Mouse (Mus musculus) gastrocnemius, adult 2 months (tissue): ENCODE data around the gene Ptbp1. TPM values are rescaled to one million over a fixed set of nuclear protein-coding genes. Genes with fewer than 3 reads are reported as not detected.
A peak's percentile ranks its signal among the peaks of the same experiment; 100 is the strongest.

Experiments
- DNase-seq: peaks from one replicate; pipeline ENCODE4 v3.0.0; 2022
- H3K27ac ChIP-seq: fragments of 200-600 bp; 2 replicates; pipeline ENCODE4 v1.8.1; 2022; ENCODE audit warnings: mild to moderate bottlenecking
- H3K4me3 ChIP-seq: fragments of 200-600 bp; 2 replicates; pipeline ENCODE4 v1.8.1; 2022; ENCODE audit warnings: mild to moderate bottlenecking, moderate library complexity
- CTCF ChIP-seq: fragments of 200-600 bp; IDR thresholded peaks from 2 replicates; pipeline ENCODE4 v1.8.1; 2022; ENCODE audit warnings: antibody characterized with exemption, mild to moderate bottlenecking, moderate library complexity
- intact Hi-C: fragments of 180-260 bp; cut with DNase I; formaldehyde crosslinking; loops from one replicate; pipeline ENCODE4 v1.15.1; 2025
- microRNA-seq: library from miRNA; unstranded; fragments of <30 nt; microRNA quantifications from one replicate; pipeline ENCODE4 v1.2.0, GENCODE M21; 2021
- total RNA-seq, 2 experiments: library from RNA; stranded (reverse); gene quantifications; 2 replicates each; pipeline ENCODE4 v1.2.3; 2021

Gene Ptbp1
- total RNA-seq, 2 experiments from 2014 or later: 18.8 to 25.1 TPM

- H3K27ac ChIP-seq: no peak overlapping the region
- no peak overlapping the region for H3K4me3 ChIP-seq
- intact Hi-C loops: loop anchor here (2.0 kb wide), 1 partner anchor 28 kb away; no protein-coding TSS in a partner anchor
- TF ChIP-seq CTCF: peak; percentile 2; the same call in 1 of the 2 replicates
- DNase-seq: no peak
Measured at GRCm38 (mm10) chr10:79900951-79901410, 46.8 kb downstream of the Ptbp1 start.

- intact Hi-C loops: no loop called here
- TF ChIP-seq CTCF: no peak
- Histone ChIP-seq H3K27ac (no peak overlapping the region), H3K4me3 (no peak overlapping the region)
- DNase-seq: no peak
Measured at GRCm38 (mm10) chr10:79906712-79907111, 52.5 kb downstream of the Ptbp1 start.

GRCm38 (mm10) chr10:79907415-79907814 is 53.2 kb downstream of the Ptbp1 start:
- TF ChIP-seq CTCF: no peak
- intact Hi-C loops: no loop called here
- no peak for DNase-seq
- H3K4me3 ChIP-seq: no peak overlapping the region
- no peak overlapping the region for H3K27ac ChIP-seq

GRCm38 (mm10) chr10:79908167-79909091 is 54.2 kb downstream of the Ptbp1 start, which contains the start of gene Med16:
TSS of gene Med16 (minus strand) at chr10:79908923.
- peak within 1 kb of the TSS; percentile 70 for H3K4me3 ChIP-seq
- intact Hi-C loops: no loop called here
- peak; percentile 97 for DNase-seq
- no peak for TF ChIP-seq CTCF
- H3K27ac ChIP-seq: peak within 1 kb of the TSS; percentile 100

- intact Hi-C loops: no loop called here
- no peak for DNase-seq
- peak overlapping the region; percentile 100 for H3K27ac ChIP-seq
- TF ChIP-seq CTCF: no peak
- peak overlapping the region; percentile 70 for H3K4me3 ChIP-seq
Measured at GRCm38 (mm10) chr10:79909092-79909922, 55.1 kb downstream of the Ptbp1 start.

DNA sequence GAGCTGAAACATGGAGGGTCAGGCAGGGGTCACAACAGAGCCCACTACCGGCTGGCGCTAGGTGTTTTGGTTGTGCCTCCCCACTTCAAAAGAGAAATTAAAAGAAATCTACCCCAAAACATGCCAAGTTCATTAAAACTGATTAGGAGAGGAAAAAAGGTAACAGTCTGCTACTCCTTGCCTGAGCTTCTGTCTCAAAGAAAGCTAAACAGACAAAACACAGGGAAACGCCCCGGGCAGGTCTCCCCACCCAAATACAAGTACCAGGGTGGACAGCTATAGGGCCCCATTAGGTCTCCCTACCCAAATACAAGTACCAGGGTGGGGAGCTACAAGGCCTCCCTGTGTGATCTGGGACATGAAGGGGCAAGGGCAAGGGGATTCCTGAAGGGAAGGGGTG is 56.3 kb downstream of the Ptbp1 start, which contains the start of gene Gm26602:
Gene Gm26602 (plus strand): TSS at position 301 of the 400 bp plus-strand sequence.
- Histone ChIP-seq H3K4me3 (no peak within 1 kb of the TSS), H3K27ac (peak within 1 kb of the TSS; percentile 100; the same call in 1 of the 2 replicates)
- TF ChIP-seq CTCF: no peak
- intact Hi-C loops: no loop called here
- no peak for DNase-seq

GRCm38 (mm10) chr10:79912412-79912811 is 58.2 kb downstream of the Ptbp1 start:
- Histone ChIP-seq H3K27ac (no peak overlapping the region), H3K4me3 (no peak overlapping the region)
- intact Hi-C loops: no loop called here
- no peak for TF ChIP-seq CTCF
- DNase-seq: no peak

Small RNA genes lying within 50 kb of the gene (microRNA-seq; reads per million reads assigned to microRNA genes)
- gene Mir6910: not detected

Other genes starting within 250 kb of the Ptbp1 start
- gene C2cd4c, start 240.4 kb upstream of the Ptbp1 start, total RNA-seq: under 1 TPM; 0.20 to 0.51 TPM
- 1 to 10 TPM; 3.2 to 7.5 TPM for gene Shc2, start 216.5 kb upstream of the Ptbp1 start, total RNA-seq
- gene Odf3l2, start 208.7 kb upstream of the Ptbp1 start, total RNA-seq: 100 to 1,000 TPM in 1 of 2 experiments, 10 to 100 TPM in 1; 56.6 to 180 TPM
- gene Madcam1, start 189.9 kb upstream of the Ptbp1 start, total RNA-seq: not detected
- 10 to 100 TPM; 18.4 to 19.2 TPM for gene Tpgs1, start 185.1 kb upstream of the Ptbp1 start, total RNA-seq
- 100 to 1,000 TPM; 366 to 415 TPM for gene Cdc34, start 172.2 kb upstream of the Ptbp1 start, total RNA-seq
- gene Gzmm, start 165.4 kb upstream of the Ptbp1 start, total RNA-seq: 1 to 10 TPM; 7.2 to 9.8 TPM
- gene Bsg, start 149.9 kb upstream of the Ptbp1 start, total RNA-seq: 100 to 1,000 TPM; 650 to 652 TPM
- under 1 TPM; 0.47 to 0.84 TPM for gene Hcn2, start 137.8 kb upstream of the Ptbp1 start, total RNA-seq
- gene Polrmt, start 107.8 kb upstream of the Ptbp1 start, total RNA-seq: 10 to 100 TPM; 27.0 to 40.8 TPM
- not detected for gene Fgf22, start 99.4 kb upstream of the Ptbp1 start, total RNA-seq
- gene Rnf126, start 87.5 kb upstream of the Ptbp1 start, total RNA-seq: 10 to 100 TPM; 46.1 to 53.6 TPM
- 1 to 10 TPM; 1.0 to 1.5 TPM for gene Fstl3, start 77.2 kb upstream of the Ptbp1 start, total RNA-seq
- not detected for gene Prss57, start 63.5 kb upstream of the Ptbp1 start, total RNA-seq
- 10 to 100 TPM; 18.1 to 23.0 TPM for gene Palm, start 60.9 kb upstream of the Ptbp1 start, total RNA-seq
- not detected for gene Misp, start 33.4 kb upstream of the Ptbp1 start, total RNA-seq
- not detected for gene Prtn3, start 20.0 kb downstream of the Ptbp1 start, total RNA-seq
- under 1 TPM in 1 of 2 experiments, not detected in 1; 0.17 TPM for gene Plppr3, start 20.2 kb downstream of the Ptbp1 start, total RNA-seq
- gene Elane, start 31.8 kb downstream of the Ptbp1 start, total RNA-seq: not detected
- 10 to 100 TPM; 12.9 to 77.1 TPM for gene Cfd, start 36.4 kb downstream of the Ptbp1 start, total RNA-seq
- gene Med16, start 54.5 kb downstream of the Ptbp1 start, total RNA-seq: 10 to 100 TPM; 32.6 to 37.2 TPM
- gene Gm26602, start 56.4 kb downstream of the Ptbp1 start, total RNA-seq: not detected
- under 1 TPM; 0.17 to 0.23 TPM for gene Kiss1r, start 62.5 kb downstream of the Ptbp1 start, total RNA-seq
- gene R3hdm4, start 66.8 kb downstream of the Ptbp1 start, total RNA-seq: 100 to 1,000 TPM; 107 to 121 TPM
- gene Arid3a, start 72.6 kb downstream of the Ptbp1 start, total RNA-seq: 1 to 10 TPM; 1.8 to 2.1 TPM
- 10 to 100 TPM; 19.7 to 22.0 TPM for gene Wdr18, start 105.7 kb downstream of the Ptbp1 start, total RNA-seq
- gene Grin3b, start 116.3 kb downstream of the Ptbp1 start, total RNA-seq: under 1 TPM; 0.25 to 0.28 TPM
- gene Tmem259, start 129.9 kb downstream of the Ptbp1 start, total RNA-seq: 10 to 100 TPM; 70.9 to 75.1 TPM
- gene Cnn2, start 134.2 kb downstream of the Ptbp1 start, total RNA-seq: 1 to 10 TPM; 3.9 to 9.7 TPM
- 1 to 10 TPM; 6.7 to 7.2 TPM for gene Abca7, start 142.1 kb downstream of the Ptbp1 start, total RNA-seq
- 1 to 10 TPM in 1 of 2 experiments, under 1 TPM in 1; 0.97 to 1.4 TPM for gene Arhgap45, start 162.2 kb downstream of the Ptbp1 start, total RNA-seq
- 10 to 100 TPM; 42.0 to 50.9 TPM for gene Polr2e, start 185.4 kb downstream of the Ptbp1 start, total RNA-seq
- gene Gpx4, start 192.7 kb downstream of the Ptbp1 start, total RNA-seq: 100 to 1,000 TPM; 552 to 603 TPM